Mouse (Mus musculus) forebrain, embryonic 11.5 days (tissue): ENCODE results near the gene Disp1. TPM values are rescaled to one million over a fixed set of nuclear protein-coding genes. Genes with fewer than 3 reads are reported as not detected.

Source experiments
- ATAC-seq: fragments of 200-750 bp; cut with Nextera tagmentation; replicated peaks from 2 replicates; pipeline ENCODE4 v1.8.0; 2017; ENCODE audit warnings: moderate TSS enrichment; ENCODE audit not compliant: low FRiP score
- DNase-seq: peaks from one replicate; pipeline ENCODE4 v3.0.0-alpha.2; 2017; ENCODE audit warnings: low spot score
- H3K27ac ChIP-seq: fragments of 300-500 bp; sonication (generic); 2 replicates; pipeline ENCODE4 v1.5.1; 2014; ENCODE audit warnings: low read depth, low read length
- H3K27me3 ChIP-seq: fragments of 300-500 bp; sonication (generic); 2 replicates; pipeline ENCODE4 v1.6.1; 2014; ENCODE audit warnings: mild to moderate bottlenecking, low read length, mixed read lengths; ENCODE audit not compliant: control insufficient read depth, insufficient read depth
- H3K36me3 ChIP-seq: fragments of 300-500 bp; sonication (generic); 2 replicates; pipeline ENCODE4 v1.6.1; 2014; ENCODE audit warnings: mild to moderate bottlenecking, low read length, moderate library complexity, mixed read lengths; ENCODE audit not compliant: control insufficient read depth, insufficient read depth
- H3K4me1 ChIP-seq: fragments of 300-500 bp; sonication (generic); replicated peaks from 2 replicates; pipeline ENCODE4 v1.6.1; 2014; ENCODE audit warnings: low read length, mixed read lengths; ENCODE audit not compliant: control insufficient read depth, insufficient read depth
- H3K4me2 ChIP-seq: fragments of 300-500 bp; sonication (generic); 2 replicates; pipeline ENCODE4 v1.6.1; 2014; ENCODE audit warnings: low read depth, mild to moderate bottlenecking, low read length, moderate library complexity, mixed read lengths; ENCODE audit not compliant: severe bottlenecking
- H3K4me3 ChIP-seq: fragments of 300-500 bp; sonication (generic); 2 replicates; pipeline ENCODE4 v1.5.1; 2014; ENCODE audit warnings: low read depth, low read length
- H3K9ac ChIP-seq: fragments of 300-500 bp; sonication (generic); 2 replicates; pipeline ENCODE4 v1.6.1; 2014; ENCODE audit warnings: low read length
- H3K9me3 ChIP-seq: fragments of 300-500 bp; sonication (generic); 2 replicates; pipeline ENCODE4 v1.6.1; 2016; ENCODE audit warnings: low read length, mixed read lengths; ENCODE audit not compliant: control insufficient read depth
- WGBS: fragments of 180-500 bp; shearing (Covaris S2); extraction: QIAGEN DNeasy Blood & Tissue Kit; methylation state at CpG from one replicate; pipeline ENCODE4 v1.1.7; 2014; 5-methylcytosine and 5-hydroxymethylcytosine counted together
- polyA plus RNA-seq: library from polyadenylated mRNA; unstranded; fragments of >200 nt; fragmentation: Nextera tagmentation; extraction: Ambion mirVana; gene quantifications from 2 replicates; pipeline ENCODE4 v1.2.1, GENCODE M21; 2014

Gene Disp1
- polyA plus RNA-seq, 1 experiment from 2014 or later = 11.4 TPM

GRCm38 (mm10) chr1:183088661-183089060, 132.7 kb downstream of the Disp1 start:
- Histone ChIP-seq H3K4me3 (no peak overlapping the region), H3K27me3 (no peaks in the 10 kb centered on the region), H3K4me2 (no peak overlapping the region), H3K4me1 (no peaks in the 10 kb centered on the region), H3K27ac (no peak overlapping the region), H3K36me3 (peaks cover 14% of the 10 kb centered on the region; the same call in 1 of the 2 replicates), H3K9me3 (no peaks in the 10 kb centered on the region), H3K9ac (no peak overlapping the region)
- 98% methylated on average over 23 of the region's 23 CpGs for whole genome bisulfite sequencing
- ATAC-seq (no peak), DNase-seq (no peak)

GRCm38 (mm10) chr1:183086843-183087242, 134.5 kb downstream of the Disp1 start:
- H3K27ac ChIP-seq = no peak overlapping the region
- H3K9ac ChIP-seq = no peak overlapping the region
- peaks cover under 1% of the 10 kb centered on the region; the same call in 1 of the 2 replicates for H3K4me1 ChIP-seq
- ATAC-seq = no peak
- H3K9me3 ChIP-seq = no peaks in the 10 kb centered on the region
- H3K36me3 ChIP-seq = peaks cover 14% of the 10 kb centered on the region; the same call in 1 of the 2 replicates
- 92% methylated on average over 14 of the region's 14 CpGs for WGBS
- DNase-seq = no peak
- H3K4me3 ChIP-seq = no peak overlapping the region
- no peak overlapping the region for H3K4me2 ChIP-seq
- H3K27me3 ChIP-seq = no peaks in the 10 kb centered on the region

- no peak for ATAC-seq
- Histone ChIP-seq H3K4me2 (no peak overlapping the region), H3K27ac (no peak overlapping the region)
Measured at GRCm38 (mm10) chr1:183084085-183085050, 137.0 kb downstream of the Disp1 start.

GRCm38 (mm10) chr1:183082436-183082835, 138.9 kb downstream of the Disp1 start:
- 73% methylated on average over 4 of the region's 4 CpGs for WGBS
- Histone ChIP-seq H3K4me2 (no peak overlapping the region), H3K27ac (no peak overlapping the region), H3K9ac (no peak overlapping the region), H3K27me3 (no peaks in the 10 kb centered on the region), H3K36me3 (no peaks in the 10 kb centered on the region; the same call in 1 of the 2 replicates), H3K4me3 (no peak overlapping the region), H3K4me1 (peaks cover 2% of the 10 kb centered on the region; the same call in 1 of the 2 replicates), H3K9me3 (no peaks in the 10 kb centered on the region)
- no peak for ATAC-seq
- DNase-seq = no peak

More at GRCm38 (mm10) chr1:183084085-183085050, 137.0 kb downstream of the Disp1 start:
- Histone ChIP-seq H3K4me1 (peaks cover 2% of the 10 kb centered on the region; the same call in 1 of the 2 replicates), H3K9ac (no peak overlapping the region), H3K36me3 (peaks cover 13% of the 10 kb centered on the region; the same call in 1 of the 2 replicates), H3K4me3 (no peak overlapping the region), H3K27me3 (no peaks in the 10 kb centered on the region), H3K9me3 (no peaks in the 10 kb centered on the region)
- WGBS = 90% methylated on average over 8 of the region's 8 CpGs
- no peak for DNase-seq

GRCm38 (mm10) chr1:183081126-183081525, 140.2 kb downstream of the Disp1 start:
- Histone ChIP-seq H3K36me3 (no peaks in the 10 kb centered on the region), H3K27me3 (no peaks in the 10 kb centered on the region), H3K9me3 (no peaks in the 10 kb centered on the region), H3K9ac (no peak overlapping the region), H3K4me3 (no peak overlapping the region), H3K4me2 (no peak overlapping the region), H3K27ac (no peak overlapping the region), H3K4me1 (peaks cover 2% of the 10 kb centered on the region; the same call in 1 of the 2 replicates)
- ATAC-seq (no peak), DNase-seq (no peak)

- no peak for DNase-seq
- Histone ChIP-seq H3K9ac (no peak overlapping the region), H3K27me3 (no peaks in the 10 kb centered on the region), H3K27ac (no peak overlapping the region), H3K4me1 (no peaks in the 10 kb centered on the region), H3K4me3 (no peak overlapping the region), H3K36me3 (no peaks in the 10 kb centered on the region), H3K9me3 (no peaks in the 10 kb centered on the region), H3K4me2 (no peak overlapping the region)
- no peak for ATAC-seq
- WGBS = 82% methylated on average over 15 of the region's 15 CpGs
Measured at GRCm38 (mm10) chr1:183075121-183075822, 146.1 kb downstream of the Disp1 start.

GRCm38 (mm10) chr1:183072263-183073050, 148.9 kb downstream of the Disp1 start:
- Histone ChIP-seq H3K4me1 (no peaks in the 10 kb centered on the region), H3K9me3 (no peaks in the 10 kb centered on the region), H3K27me3 (no peaks in the 10 kb centered on the region), H3K4me2 (no peak overlapping the region), H3K36me3 (no peaks in the 10 kb centered on the region), H3K4me3 (no peak overlapping the region), H3K27ac (no peak overlapping the region), H3K9ac (no peak overlapping the region)
- ATAC-seq (no peak), DNase-seq (no peak)
- WGBS = 80% methylated on average over 12 of the region's 12 CpGs
